Mouse (Mus musculus) layer of hippocampus, postnatal 25 days (tissue): ENCODE data around the gene Cd300ld3. TPM values are rescaled to one million over a fixed set of nuclear protein-coding genes. Genes with fewer than 3 reads are reported as not detected.
"Not testable (repeated sequence)": the region's sequence is repeated elsewhere in the genome, so short reads cannot be mapped to it uniquely, and the experiment has no call there.

Source experiments
- DNase-seq, 2 experiments: peaks; one replicate each; pipeline ENCODE4 v3.0.0; 2022; ENCODE audit warnings: mixed read lengths in 2 of 2, low spot score in 1 of 2; ENCODE audit errors: extremely low spot score in 1 of 2
- total RNA-seq, 2 experiments: library from RNA; stranded (reverse); gene quantifications; 2 replicates each; pipeline ENCODE4 v1.2.3; 2021

Gene Cd300ld3
- total RNA-seq, 2 experiments from 2014 or later, result 0.86 TPM; not detected in 1

- DNase-seq, result no peak
Measured at GRCm38 (mm10) chr11:115058701-115059100, 10.5 kb upstream of the Cd300ld3 start.

GRCm38 (mm10) chr11:115054537-115054936, 6.3 kb upstream of the Cd300ld3 start:
- DNase-seq, result no peak

- no peak for DNase-seq
Measured at GRCm38 (mm10) chr11:115052991-115053390, 4.8 kb upstream of the Cd300ld3 start.

- no peak for DNase-seq
Measured at GRCm38 (mm10) chr11:115052206-115052605, 4.0 kb upstream of the Cd300ld3 start.

- DNase-seq, result peak in 1 of 2 experiments; percentile 22
Measured at GRCm38 (mm10) chr11:115049282-115049895, 1.2 kb upstream of the Cd300ld3 start.

GRCm38 (mm10) chr11:115037669-115038068, 10.5 kb downstream of the Cd300ld3 start, which contains the start of gene Cd300ld5:
TSS of gene Cd300ld5 (minus strand) at chr11:115037769.
- not testable (repeated sequence) for DNase-seq

GRCm38 (mm10) chr11:115026912-115027311, 21.3 kb downstream of the Cd300ld3 start, which contains the start of gene Cd300ld4:
TSS of gene Cd300ld4 (minus strand) at chr11:115027012.
- not testable (repeated sequence) for DNase-seq

GRCm38 (mm10) chr11:115016093-115016492, 32.1 kb downstream of the Cd300ld3 start, which contains the start of gene Cd300ld2:
TSS of gene Cd300ld2 (minus strand) at chr11:115016193.
- DNase-seq, result not testable (repeated sequence)

GRCm38 (mm10) chr11:115004070-115004469, 44.1 kb downstream of the Cd300ld3 start:
- no peak for DNase-seq

- DNase-seq, result no peak
Measured at GRCm38 (mm10) chr11:115001474-115002040, 46.7 kb downstream of the Cd300ld3 start, which contains the start of gene Cd300c2. TSS of gene Cd300c2 (minus strand) at chr11:115001880.

Other genes starting within 250 kb of the Cd300ld3 start
- not detected for gene Gpr142, start 249.5 kb downstream of the Cd300ld3 start, total RNA-seq
- gene Gprc5c, start 197.3 kb downstream of the Cd300ld3 start, total RNA-seq, result 1 to 10 TPM; 2.8 to 4.5 TPM
- gene Cd300a, start 158.4 kb downstream of the Cd300ld3 start, total RNA-seq, result under 1 TPM; 0.37 to 0.52 TPM
- not detected for gene Cd300lb, start 114.0 kb downstream of the Cd300ld3 start, total RNA-seq
- not detected for gene Cd300c, start 79.3 kb downstream of the Cd300ld3 start, total RNA-seq
- gene Cd300ld, start 58.5 kb downstream of the Cd300ld3 start, total RNA-seq, result not detected
- gene Cd300c2, start 46.5 kb downstream of the Cd300ld3 start, total RNA-seq, result 1 to 10 TPM; 4.1 to 4.5 TPM
- gene Cd300ld2, start 32.2 kb downstream of the Cd300ld3 start, total RNA-seq, result not detected
- gene Cd300ld4, start 21.4 kb downstream of the Cd300ld3 start, total RNA-seq, result under 1 TPM in 1 of 2 experiments, not detected in 1; 0.86 TPM
- 1 to 10 TPM in 1 of 2 experiments, not detected in 1; 2.3 TPM for gene Cd300ld5, start 10.6 kb downstream of the Cd300ld3 start, total RNA-seq
- gene Cd300e, start 13.8 kb upstream of the Cd300ld3 start, total RNA-seq, result not detected
- 1 to 10 TPM; 1.8 to 2.0 TPM for gene Rab37, start 43.0 kb upstream of the Cd300ld3 start, total RNA-seq
- under 1 TPM; 0.35 to 0.39 TPM for gene Cd300lf, start 85.6 kb upstream of the Cd300ld3 start, total RNA-seq
- gene Slc9a3r1, start 114.9 kb upstream of the Cd300ld3 start, total RNA-seq, result 10 to 100 TPM; 74.8 to 76.3 TPM
- 10 to 100 TPM; 19.0 to 19.4 TPM for gene Tmem104, start 139.1 kb upstream of the Cd300ld3 start, total RNA-seq
- gene Nat9, start 139.4 kb upstream of the Cd300ld3 start, total RNA-seq, result 10 to 100 TPM; 16.6 to 21.3 TPM
- gene Grin2c, start 218.8 kb upstream of the Cd300ld3 start, total RNA-seq, result 10 to 100 TPM; 47.3 to 47.4 TPM
- 10 to 100 TPM; 18.6 to 21.2 TPM for gene Fdxr, start 228.6 kb upstream of the Cd300ld3 start, total RNA-seq
- 10 to 100 TPM; 11.2 to 12.1 TPM for gene Fads6, start 249.3 kb upstream of the Cd300ld3 start, total RNA-seq